Mouse (Mus musculus) forebrain, postnatal 0 days (tissue): Measurements from ENCODE around the gene P3h3. TPM values are rescaled to one million over a fixed set of nuclear protein-coding genes. Genes with fewer than 3 reads are reported as not detected.
A peak's percentile ranks its signal among the peaks of the same experiment; 100 is the strongest.

ENCODE experiments used
- ATAC-seq: fragments of 200-750 bp; cut with Nextera tagmentation; 2 replicates; pipeline ENCODE4 v1.8.0; 2017; ENCODE audit warnings: mild to moderate bottlenecking, moderate library complexity
- DNase-seq: peaks from one replicate; pipeline ENCODE4 v3.0.0-alpha.2; 2015
- H3K27ac ChIP-seq: fragments of 300-500 bp; sonication (generic); 2 replicates; pipeline ENCODE4 v1.5.1; 2014; ENCODE audit warnings: low read depth, mild to moderate bottlenecking, antibody characterized with exemption, low read length, moderate library complexity, mixed read lengths
- H3K27me3 ChIP-seq: fragments of 300-500 bp; sonication (generic); 2 replicates; pipeline ENCODE4 v1.6.1; 2014; ENCODE audit warnings: mild to moderate bottlenecking, low read length, mixed read lengths; ENCODE audit not compliant: insufficient read depth
- H3K36me3 ChIP-seq: fragments of 300-500 bp; sonication (generic); 2 replicates; pipeline ENCODE4 v1.6.1; 2014; ENCODE audit warnings: mild to moderate bottlenecking, moderate library complexity; ENCODE audit not compliant: insufficient read depth
- H3K4me1 ChIP-seq: fragments of 300-500 bp; sonication (generic); 2 replicates; pipeline ENCODE4 v1.6.1; 2014; ENCODE audit warnings: antibody characterized with exemption; ENCODE audit not compliant: insufficient read depth
- H3K4me2 ChIP-seq: fragments of 300-500 bp; sonication (generic); 2 replicates; pipeline ENCODE4 v1.6.1; 2014; ENCODE audit warnings: low read depth, mild to moderate bottlenecking, moderate library complexity
- H3K4me3 ChIP-seq: fragments of 300-500 bp; sonication (generic); 2 replicates; pipeline ENCODE4 v1.5.1; 2014; ENCODE audit warnings: low read depth, low read length, mixed read lengths
- H3K9ac ChIP-seq: fragments of 300-500 bp; sonication (generic); 2 replicates; pipeline ENCODE4 v1.6.1; 2014; ENCODE audit warnings: mild to moderate bottlenecking
- H3K9me3 ChIP-seq: fragments of 300-500 bp; sonication (generic); 2 replicates; pipeline ENCODE4 v1.6.1; 2016; ENCODE audit warnings: low read length
- CTCF ChIP-seq: sonication (generic); IDR thresholded peaks from 2 replicates; pipeline ENCODE4 v1.5.1; 2016; ENCODE audit warnings: antibody characterized with exemption, control low read depth, low read depth
- WGBS: fragments of 180-500 bp; shearing (Covaris S2); extraction: QIAGEN DNeasy Blood & Tissue Kit; methylation state at CpG from one replicate; pipeline ENCODE4 v1.1.7; 2014; 5-methylcytosine and 5-hydroxymethylcytosine counted together
- polyA plus RNA-seq: library from polyadenylated mRNA; unstranded; fragments of >200 nt; fragmentation: Nextera tagmentation; extraction: Ambion mirVana; gene quantifications from 2 replicates; pipeline ENCODE4 v1.2.1, GENCODE M21; 2015
- total RNA-seq: library from RNA; depleted of rRNA; stranded (reverse); fragments of >200 nt; gene quantifications from 2 replicates; pipeline ENCODE4 v1.2.3, GENCODE M21; 2014

P3h3 gene
- total and polyA plus RNA-seq, 2 experiments from 2014 or later: 9.1 to 85.7 TPM

GRCm38 (mm10) chr6:124829799-124830700 is 27.5 kb downstream of the P3h3 start:
- TF ChIP-seq CTCF: peak; percentile 19
- peak; percentile 81 for ATAC-seq
- Histone ChIP-seq H3K4me2 (peak overlapping the region; percentile 59), H3K9me3 (no peaks in the 10 kb centered on the region), H3K27me3 (no peaks in the 10 kb centered on the region), H3K4me1 (0 out of 2 replicates have a peak, but pooled peaks cover 4% of the 10 kb centered on the region), H3K27ac (peak overlapping the region; percentile 74), H3K4me3 (peak overlapping the region; percentile 55), H3K36me3 (peaks cover 14% of the 10 kb centered on the region), H3K9ac (peak overlapping the region; percentile 37)
- peak; percentile 96 for DNase-seq
- WGBS: under 1% methylated on average over 38 of the region's 38 CpGs

- peaks cover 23% of the 10 kb centered on the region for H3K36me3 ChIP-seq
- ATAC-seq (peak; percentile 93), DNase-seq (peak; percentile 100)
- peak within 1 kb of the TSS; percentile 83 for H3K4me2 ChIP-seq
- H3K27ac ChIP-seq: peak within 1 kb of the TSS; percentile 76
- H3K4me1 ChIP-seq: 0 out of 2 replicates have a peak, but pooled peaks cover 4% of the 10 kb centered on the region
- peak within 1 kb of the TSS; percentile 55 for H3K4me3 ChIP-seq
- H3K9ac ChIP-seq: peak within 1 kb of the TSS; percentile 59
- no peaks in the 10 kb centered on the region for H3K9me3 ChIP-seq
- no peaks in the 10 kb centered on the region for H3K27me3 ChIP-seq
- TF ChIP-seq CTCF: peak; percentile 52
- under 1% methylated on average over 54 of the region's 55 CpGs for WGBS
Measured at GRCm38 (mm10) chr6:124828868-124829798, 28.4 kb downstream of the P3h3 start, which contains the start of the genes Usp5 and Cdca3. Gene Usp5 (minus strand): TSS chr6:124829484. Gene Cdca3 (plus strand): TSS chr6:124829547.

- ATAC-seq: no peak
- Histone ChIP-seq H3K4me1 (0 out of 2 replicates have a peak, but pooled peaks cover 4% of the 10 kb centered on the region), H3K27me3 (no peaks in the 10 kb centered on the region), H3K36me3 (peaks cover 33% of the 10 kb centered on the region), H3K4me3 (peak overlapping the region; percentile 55), H3K9me3 (no peaks in the 10 kb centered on the region), H3K9ac (peak overlapping the region; percentile 59), H3K4me2 (peak overlapping the region; percentile 83), H3K27ac (peak overlapping the region; percentile 57)
- no peak for TF ChIP-seq CTCF
- WGBS: 18% methylated on average over 10 of the region's 10 CpGs
- peak; percentile 16 for DNase-seq
Measured at GRCm38 (mm10) chr6:124828101-124828592, 29.4 kb downstream of the P3h3 start.

DNA sequence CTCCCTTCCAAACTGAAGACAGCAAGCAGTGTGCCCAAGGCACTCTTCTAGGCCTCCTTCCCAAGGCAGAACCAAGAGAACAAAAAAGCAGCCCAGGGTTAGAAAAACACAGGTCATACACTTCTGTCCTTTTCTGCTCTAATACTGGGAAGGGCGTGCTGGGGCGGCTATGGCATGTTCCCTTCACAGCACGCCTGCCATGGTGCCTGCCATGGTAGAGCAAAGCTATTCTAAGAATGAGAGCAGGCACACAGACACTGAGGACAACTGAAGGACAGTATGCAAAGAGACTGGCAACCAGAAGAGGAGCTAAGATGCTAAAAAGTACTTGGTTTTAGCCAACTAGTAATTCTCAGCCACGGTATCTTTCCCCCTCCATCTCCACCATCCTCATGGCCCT is 35.5 kb downstream of the P3h3 start:
- no peaks in the 10 kb centered on the region for H3K4me1 ChIP-seq
- peaks cover 92% of the 10 kb centered on the region for H3K36me3 ChIP-seq
- no peak overlapping the region for H3K4me3 ChIP-seq
- no peak for TF ChIP-seq CTCF
- H3K9me3 ChIP-seq: no peaks in the 10 kb centered on the region
- over 99% methylated on average over 4 of the region's 4 CpGs for WGBS
- H3K4me2 ChIP-seq: no peak overlapping the region
- no peaks in the 10 kb centered on the region for H3K27me3 ChIP-seq
- no peak overlapping the region for H3K9ac ChIP-seq
- H3K27ac ChIP-seq: no peak overlapping the region
- DNase-seq (no peak), ATAC-seq (no peak)

GRCm38 (mm10) chr6:124820891-124821290 is 36.7 kb downstream of the P3h3 start:
- H3K4me1 ChIP-seq: no peaks in the 10 kb centered on the region
- H3K9ac ChIP-seq: no peak overlapping the region
- H3K27me3 ChIP-seq: no peaks in the 10 kb centered on the region
- H3K4me3 ChIP-seq: no peak overlapping the region
- WGBS: 95% methylated on average over 5 of the region's 5 CpGs
- H3K27ac ChIP-seq: no peak overlapping the region
- no peak for TF ChIP-seq CTCF
- no peak for DNase-seq
- H3K4me2 ChIP-seq: no peak overlapping the region
- H3K36me3 ChIP-seq: peaks cover 97% of the 10 kb centered on the region
- H3K9me3 ChIP-seq: no peaks in the 10 kb centered on the region
- ATAC-seq: no peak

GRCm38 (mm10) chr6:124817971-124818370 is 39.6 kb downstream of the P3h3 start:
- DNase-seq: no peak

More at GRCm38 (mm10) chr6:124817971-124818370, 39.6 kb downstream of the P3h3 start:
- Histone ChIP-seq H3K9me3 (no peaks in the 10 kb centered on the region), H3K9ac (no peak overlapping the region), H3K27me3 (no peaks in the 10 kb centered on the region), H3K4me1 (peaks cover 9% of the 10 kb centered on the region), H3K27ac (no peak overlapping the region), H3K4me3 (no peak overlapping the region), H3K36me3 (peaks cover 74% of the 10 kb centered on the region), H3K4me2 (no peak overlapping the region)
- WGBS: 92% methylated on average over 8 of the region's 8 CpGs
- no peak for ATAC-seq
- TF ChIP-seq CTCF: no peak
